Mouse (Mus musculus) neural tube, embryonic 12.5 days (tissue): ENCODE measurements around the gene Poc1a. TPM values are rescaled to one million over a fixed set of nuclear protein-coding genes. Genes with fewer than 3 reads are reported as not detected.

ENCODE experiments used
- ATAC-seq: fragments of 200-750 bp; cut with Nextera tagmentation; 2 replicates; pipeline ENCODE4 v1.8.0; 2017; ENCODE audit warnings: low read depth, mild to moderate bottlenecking, moderate TSS enrichment, moderate library complexity; ENCODE audit not compliant: low FRiP score
- H3K27ac ChIP-seq: fragments of 300-500 bp; sonication (generic); 2 replicates; pipeline ENCODE4 v1.5.1; 2016
- H3K27me3 ChIP-seq: fragments of 300-500 bp; sonication (generic); replicated peaks from 2 replicates; pipeline ENCODE4 v1.6.1; 2016; ENCODE audit warnings: mild to moderate bottlenecking
- H3K36me3 ChIP-seq: fragments of 300-500 bp; sonication (generic); 2 replicates; pipeline ENCODE4 v1.6.1; 2016; ENCODE audit warnings: mild to moderate bottlenecking
- H3K4me1 ChIP-seq: fragments of 300-500 bp; sonication (generic); 2 replicates; pipeline ENCODE4 v1.6.1; 2016
- H3K4me2 ChIP-seq: fragments of 300-500 bp; sonication (generic); replicated peaks from 2 replicates; pipeline ENCODE4 v1.6.1; 2016; ENCODE audit warnings: mild to moderate bottlenecking
- H3K4me3 ChIP-seq: fragments of 300-500 bp; sonication (generic); 2 replicates; pipeline ENCODE4 v1.5.1; 2016
- H3K9ac ChIP-seq: fragments of 300-500 bp; sonication (generic); 2 replicates; pipeline ENCODE4 v1.6.1; 2016; ENCODE audit warnings: mild to moderate bottlenecking
- H3K9me3 ChIP-seq: fragments of 300-500 bp; sonication (generic); 2 replicates; pipeline ENCODE4 v1.6.1; 2016; ENCODE audit warnings: mild to moderate bottlenecking
- WGBS: fragments of 180-500 bp; shearing (Covaris S2); methylation state at CpG from one replicate; pipeline ENCODE4 v1.1.7; 2016; 5-methylcytosine and 5-hydroxymethylcytosine counted together
- polyA plus RNA-seq: library from polyadenylated mRNA; unstranded; fragments of >200 nt; fragmentation: Nextera tagmentation; extraction: Ambion mirVana; gene quantifications from 2 replicates; pipeline ENCODE4 v1.2.1, GENCODE M21; 2016

The Poc1a gene
- polyA plus RNA-seq, 1 experiment from 2014 or later: 17.1 TPM

DNA sequence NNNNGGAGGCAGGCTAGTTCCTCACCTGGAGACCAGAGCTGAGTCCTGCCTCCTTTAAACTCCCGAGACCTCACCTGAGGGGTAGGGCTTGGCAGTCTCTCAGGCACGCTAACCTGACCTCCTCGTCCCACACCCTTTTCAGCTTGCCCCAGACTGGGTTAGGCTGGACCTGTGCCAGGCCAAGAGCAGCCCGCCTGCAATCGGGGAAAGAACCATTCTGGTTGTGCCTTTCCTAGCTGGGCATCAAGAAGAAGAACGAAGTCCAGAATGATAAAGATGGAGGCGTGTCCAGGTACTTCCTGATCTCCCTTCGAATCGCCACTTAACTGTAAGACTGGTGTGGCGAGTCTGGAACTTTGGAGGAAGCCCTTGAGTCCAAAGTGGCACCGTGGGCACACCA is 31.3 kb upstream of the Poc1a start:
- Histone ChIP-seq H3K4me3 (no peak overlapping the region), H3K36me3 (peaks cover 3% of the 10 kb centered on the region; the same call in 1 of the 2 replicates), H3K4me1 (peaks cover 20% of the 10 kb centered on the region), H3K9me3 (no peaks in the 10 kb centered on the region), H3K4me2 (no peak overlapping the region), H3K9ac (no peak overlapping the region), H3K27ac (no peak overlapping the region), H3K27me3 (no peaks in the 10 kb centered on the region)
- ATAC-seq: no peak
- WGBS: 94% methylated on average over 11 of the region's 11 CpGs

DNA sequence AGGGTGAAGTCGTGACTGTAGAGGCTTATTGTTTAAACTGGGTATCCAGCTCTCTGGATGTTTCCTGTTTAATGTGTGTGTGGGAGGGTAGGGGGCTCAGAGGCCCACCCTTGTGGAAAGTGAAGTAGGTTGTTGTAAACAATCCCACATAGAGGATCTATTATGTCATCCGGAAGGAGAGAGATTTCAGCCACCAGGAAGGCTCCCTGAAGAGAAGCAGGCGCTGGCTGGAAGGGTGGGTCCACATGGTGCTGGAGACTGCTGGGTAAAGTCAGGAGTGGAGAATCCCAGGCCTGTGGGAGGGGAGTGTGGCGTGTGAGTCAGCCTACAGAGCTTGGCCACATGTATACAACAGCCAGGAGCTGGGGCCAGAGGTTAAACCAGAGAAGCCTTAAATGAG is 30.6 kb upstream of the Poc1a start:
- ATAC-seq: no peak
- H3K27me3 ChIP-seq: no peaks in the 10 kb centered on the region

DNA sequence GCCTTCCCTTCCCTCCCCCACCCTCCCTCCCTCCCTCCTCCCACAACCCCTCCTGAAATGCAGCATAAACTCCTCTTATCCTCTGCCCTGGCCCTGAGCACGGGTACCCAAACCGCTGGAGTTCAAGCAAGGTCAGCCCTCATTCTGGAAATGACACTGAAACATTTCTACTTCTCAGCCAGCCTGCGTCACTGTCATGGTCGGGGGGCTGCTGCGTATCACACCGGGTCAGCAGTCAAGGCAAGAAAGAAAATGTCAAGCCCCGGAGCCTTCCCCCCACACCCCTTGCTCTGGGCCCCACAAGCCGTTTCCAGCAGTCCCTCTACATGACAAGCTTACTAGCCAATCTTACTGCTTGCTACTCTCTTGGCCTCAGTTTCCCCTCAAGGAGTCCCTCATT is 29.8 kb upstream of the Poc1a start:
- no peaks in the 10 kb centered on the region for H3K36me3 ChIP-seq
- H3K9ac ChIP-seq: no peak overlapping the region
- 79% methylated on average over 8 of the region's 8 CpGs for WGBS
- peaks cover 19% of the 10 kb centered on the region for H3K4me1 ChIP-seq
- no peak for ATAC-seq
- no peaks in the 10 kb centered on the region for H3K27me3 ChIP-seq
- no peaks in the 10 kb centered on the region for H3K9me3 ChIP-seq
- H3K27ac ChIP-seq: no peak overlapping the region
- no peak overlapping the region for H3K4me3 ChIP-seq
- no peak overlapping the region for H3K4me2 ChIP-seq

More for the DNA sequence above, 30.6 kb upstream of the Poc1a start:
- Histone ChIP-seq H3K4me3 (no peak overlapping the region), H3K9me3 (no peaks in the 10 kb centered on the region), H3K27ac (no peak overlapping the region), H3K4me1 (peaks cover 20% of the 10 kb centered on the region), H3K9ac (no peak overlapping the region), H3K36me3 (peaks cover under 1% of the 10 kb centered on the region; the same call in 1 of the 2 replicates), H3K4me2 (no peak overlapping the region)
- 65% methylated on average over 4 of the region's 4 CpGs for whole genome bisulfite sequencing

DNA sequence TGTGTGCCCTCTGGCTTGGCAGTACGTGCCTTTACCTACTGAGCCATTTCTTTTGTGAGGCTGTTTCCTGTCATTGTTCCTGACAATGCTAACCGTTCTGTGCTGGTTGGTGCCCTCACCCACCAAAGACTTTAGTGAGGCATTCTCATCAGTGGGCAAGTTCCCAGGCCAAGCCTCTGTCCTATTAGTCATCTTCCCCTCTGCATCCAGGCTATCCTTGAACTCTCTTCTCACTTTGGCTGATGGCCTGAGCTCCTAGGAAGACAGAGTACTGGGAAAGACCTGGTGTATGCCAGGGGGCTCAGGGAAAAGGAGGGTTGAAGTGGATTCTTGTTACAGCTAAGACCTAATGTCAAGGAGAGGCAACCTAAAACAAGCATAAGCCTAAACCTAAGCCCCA is 26.9 kb upstream of the Poc1a start:
- H3K9ac ChIP-seq: no peak overlapping the region
- H3K36me3 ChIP-seq: no peaks in the 10 kb centered on the region
- no peak overlapping the region for H3K27ac ChIP-seq
- no peak overlapping the region for H3K4me2 ChIP-seq
- no peaks in the 10 kb centered on the region for H3K27me3 ChIP-seq
- no peak for ATAC-seq
- H3K9me3 ChIP-seq: no peaks in the 10 kb centered on the region
- H3K4me1 ChIP-seq: no peaks in the 10 kb centered on the region
- 70% methylated on average over 2 of the region's 2 CpGs for WGBS
- H3K4me3 ChIP-seq: no peak overlapping the region

DNA sequence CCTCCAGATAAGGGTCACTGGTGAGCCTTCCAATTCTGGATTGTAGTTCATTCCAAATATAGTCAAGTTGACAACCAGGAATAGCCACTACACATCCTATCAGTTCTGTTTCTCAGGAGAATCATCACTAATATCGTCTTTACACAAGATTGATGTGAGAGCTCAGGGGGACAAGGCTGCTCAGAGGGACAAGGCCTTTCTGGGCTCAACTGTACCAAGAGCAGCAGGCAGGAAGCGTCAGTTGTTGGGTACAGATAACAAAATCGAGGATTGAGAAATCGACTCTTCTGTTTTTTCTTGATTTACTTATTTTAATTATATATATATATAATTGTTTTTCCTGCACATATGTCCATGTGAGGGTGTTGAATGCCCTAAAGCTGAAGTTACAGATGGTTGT is 22.4 kb upstream of the Poc1a start:
- Histone ChIP-seq H3K4me3 (no peak overlapping the region), H3K9ac (no peak overlapping the region), H3K27ac (no peak overlapping the region), H3K4me1 (no peaks in the 10 kb centered on the region), H3K36me3 (no peaks in the 10 kb centered on the region), H3K4me2 (no peak overlapping the region), H3K27me3 (no peaks in the 10 kb centered on the region), H3K9me3 (no peaks in the 10 kb centered on the region)
- WGBS: 91% methylated on average over 4 of the region's 4 CpGs
- no peak for ATAC-seq

DNA sequence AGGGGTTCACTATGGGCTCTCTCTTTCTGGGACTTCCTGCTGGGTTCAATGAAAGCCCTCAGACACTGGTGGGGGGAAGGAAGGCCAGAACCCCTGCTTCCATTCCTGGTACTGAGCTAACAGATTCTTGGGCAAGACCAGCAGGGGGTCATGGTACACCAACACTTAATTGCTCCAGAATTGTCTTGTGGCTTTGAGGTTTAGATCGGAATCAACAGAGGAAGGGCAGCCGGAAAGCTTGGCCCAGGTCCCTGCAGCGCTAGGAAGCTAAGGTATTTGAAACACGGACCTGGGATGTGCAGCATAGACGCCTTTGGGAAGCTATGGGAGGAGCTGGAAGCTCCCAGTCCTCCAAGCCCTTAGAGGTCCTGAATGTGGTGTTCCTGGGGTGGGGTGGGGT is 21.9 kb upstream of the Poc1a start:
- H3K9ac ChIP-seq: no peak overlapping the region
- no peak overlapping the region for H3K4me2 ChIP-seq
- no peaks in the 10 kb centered on the region for H3K27me3 ChIP-seq
- no peaks in the 10 kb centered on the region for H3K9me3 ChIP-seq
- H3K36me3 ChIP-seq: no peaks in the 10 kb centered on the region
- WGBS: 65% methylated on average over 5 of the region's 5 CpGs
- no peak for ATAC-seq
- H3K4me3 ChIP-seq: no peak overlapping the region
- no peak overlapping the region for H3K27ac ChIP-seq
- H3K4me1 ChIP-seq: no peaks in the 10 kb centered on the region

DNA sequence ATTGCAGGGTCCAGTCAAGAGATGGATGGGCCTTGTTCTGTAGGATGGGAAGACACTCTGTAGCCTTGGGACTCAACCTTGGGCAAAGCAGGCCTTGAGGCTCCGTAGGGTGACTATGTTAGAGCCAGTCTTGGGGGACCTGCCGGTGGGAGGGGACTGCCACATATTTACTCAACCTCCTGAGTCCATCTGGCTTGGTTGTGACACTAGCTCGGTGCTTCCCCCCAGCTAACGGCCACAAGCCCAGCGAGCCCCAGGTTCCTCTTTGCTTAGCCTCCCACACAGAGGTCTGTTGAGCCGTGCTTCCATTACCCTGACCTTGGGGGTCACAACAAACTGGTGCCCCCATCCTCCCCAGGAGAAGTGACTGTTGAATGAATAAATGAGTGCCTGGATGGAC is 19.8 kb upstream of the Poc1a start:
- no peak for ATAC-seq
- WGBS: 88% methylated on average over 6 of the region's 6 CpGs
- Histone ChIP-seq H3K27ac (no peak overlapping the region), H3K9ac (no peak overlapping the region), H3K4me1 (no peaks in the 10 kb centered on the region), H3K36me3 (no peaks in the 10 kb centered on the region), H3K27me3 (no peaks in the 10 kb centered on the region), H3K4me3 (no peak overlapping the region), H3K9me3 (no peaks in the 10 kb centered on the region), H3K4me2 (no peak overlapping the region)

DNA sequence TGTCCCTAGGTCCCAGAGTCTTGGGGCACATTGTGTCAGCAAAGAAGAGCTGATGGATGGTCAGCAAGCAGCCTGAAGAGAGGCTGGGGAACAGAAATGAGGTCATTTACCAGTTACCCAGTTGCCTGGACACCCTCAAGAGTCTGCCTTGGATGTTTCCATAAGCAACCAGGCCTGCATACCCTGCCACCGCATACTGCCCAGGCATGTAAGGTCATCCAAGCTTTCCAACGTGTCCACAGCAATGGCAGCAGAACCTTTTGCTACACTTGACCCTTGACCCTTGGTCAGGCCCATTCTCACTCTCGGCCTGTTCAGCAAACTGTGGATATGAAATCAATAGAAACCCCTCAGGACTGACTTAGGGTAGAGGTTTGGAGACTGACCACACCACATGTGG is 19.4 kb upstream of the Poc1a start:
- Histone ChIP-seq H3K9me3 (no peaks in the 10 kb centered on the region), H3K4me2 (no peak overlapping the region), H3K4me1 (no peaks in the 10 kb centered on the region), H3K4me3 (no peak overlapping the region), H3K27me3 (no peaks in the 10 kb centered on the region), H3K36me3 (no peaks in the 10 kb centered on the region), H3K27ac (no peak overlapping the region), H3K9ac (no peak overlapping the region)
- no peak for ATAC-seq
- WGBS: 74% methylated on average over 3 of the region's 3 CpGs

DNA sequence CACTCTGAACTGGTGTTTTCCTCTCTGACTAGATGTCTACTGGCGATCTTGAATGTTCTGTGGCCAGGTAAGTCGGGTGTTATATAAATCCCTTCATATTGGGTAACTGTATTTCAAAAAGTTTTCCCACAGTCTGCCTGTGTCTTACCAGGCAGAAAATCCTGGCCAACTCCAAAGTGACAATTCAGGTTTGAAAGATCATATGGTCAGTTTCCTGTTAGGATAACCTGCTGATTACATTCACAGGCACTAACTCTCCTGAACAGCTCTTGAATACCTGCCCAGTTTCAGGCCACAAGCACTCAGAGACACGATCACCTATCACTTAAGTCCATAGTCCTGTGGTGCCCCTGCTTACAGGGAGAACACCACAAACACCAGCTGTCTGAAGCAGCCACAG is 18.8 kb upstream of the Poc1a start:
- 83% methylated on average over 3 of the region's 3 CpGs for WGBS

DNA sequence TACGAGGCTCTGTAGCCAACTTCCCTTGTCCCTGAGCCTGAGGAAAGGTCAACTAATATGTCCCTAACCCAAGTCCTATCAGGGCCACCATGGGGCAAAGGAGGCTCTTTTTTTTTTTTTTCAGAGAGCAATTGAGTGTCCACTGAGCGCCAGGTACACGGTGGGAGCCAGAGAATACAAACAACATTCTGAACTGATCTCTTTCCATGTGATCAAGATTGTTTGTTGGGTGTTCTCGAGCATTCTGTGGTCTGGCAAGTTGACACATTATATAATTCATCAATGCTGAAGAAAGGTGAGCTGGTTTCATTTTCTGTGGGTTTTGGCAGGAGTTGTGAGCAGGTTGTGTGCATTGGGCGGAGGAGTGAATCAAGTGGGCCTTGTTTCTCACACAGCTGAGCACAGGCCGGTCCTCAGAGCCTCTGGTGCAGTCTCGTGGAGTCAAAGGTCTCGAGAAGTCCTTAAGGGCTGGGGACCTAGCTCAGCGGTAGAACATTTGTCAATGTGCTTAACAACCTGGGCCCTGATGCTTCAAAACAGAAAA is 17.4 kb upstream of the Poc1a start:
- Histone ChIP-seq H3K36me3 (no peaks in the 10 kb centered on the region), H3K27me3 (no peaks in the 10 kb centered on the region), H3K4me2 (no peak overlapping the region), H3K4me3 (no peak overlapping the region), H3K9me3 (no peaks in the 10 kb centered on the region), H3K27ac (no peak overlapping the region), H3K9ac (no peak overlapping the region), H3K4me1 (peaks cover 6% of the 10 kb centered on the region; the same call in 1 of the 2 replicates)
- 82% methylated on average over 9 of the region's 9 CpGs for WGBS
- ATAC-seq: no peak

More for the DNA sequence above, 18.8 kb upstream of the Poc1a start:
- Histone ChIP-seq H3K27ac (no peak overlapping the region), H3K36me3 (no peaks in the 10 kb centered on the region), H3K9ac (no peak overlapping the region), H3K27me3 (no peaks in the 10 kb centered on the region), H3K4me3 (no peak overlapping the region), H3K4me1 (no peaks in the 10 kb centered on the region), H3K9me3 (no peaks in the 10 kb centered on the region), H3K4me2 (no peak overlapping the region)
- ATAC-seq: no peak

DNA sequence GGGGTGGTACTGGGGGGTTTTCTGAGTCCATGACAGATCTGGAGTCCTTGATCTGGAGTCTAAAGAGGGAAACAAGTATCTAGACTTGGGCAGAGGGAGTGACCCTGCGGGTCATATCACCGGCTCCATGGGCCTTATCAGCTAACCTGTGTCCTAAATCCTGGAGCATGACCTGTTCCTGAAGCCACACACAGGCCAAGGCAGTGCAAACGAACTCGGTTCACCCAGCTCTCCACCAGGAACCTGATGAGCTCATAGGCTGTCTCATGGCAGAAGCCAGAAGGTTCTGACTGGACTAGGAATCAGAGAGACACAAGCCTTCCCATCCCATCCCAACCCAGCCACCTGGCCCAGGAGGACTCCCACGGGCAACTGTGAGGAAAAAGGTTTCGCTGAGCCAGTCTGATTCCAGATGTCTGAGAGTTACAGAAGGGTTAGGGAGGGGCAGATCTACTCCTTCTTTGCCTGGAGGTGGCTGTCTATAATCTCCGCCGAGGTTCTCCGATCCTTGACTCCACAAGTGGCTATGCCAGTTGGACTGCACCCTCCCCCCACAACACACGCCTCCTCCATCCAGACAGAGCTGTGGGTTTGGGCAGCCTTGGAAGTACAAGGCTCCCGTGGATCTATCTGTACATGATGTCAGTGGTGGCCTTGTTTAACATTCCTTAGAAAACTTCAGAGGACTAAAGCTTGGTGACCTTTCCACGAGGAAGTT is 15.3 kb upstream of the Poc1a start:
- no peak overlapping the region for H3K27ac ChIP-seq
- H3K4me2 ChIP-seq: no peak overlapping the region
- H3K9ac ChIP-seq: no peak overlapping the region
- no peaks in the 10 kb centered on the region for H3K27me3 ChIP-seq
- peaks cover 26% of the 10 kb centered on the region for H3K4me1 ChIP-seq
- H3K4me3 ChIP-seq: no peak overlapping the region
- H3K36me3 ChIP-seq: no peaks in the 10 kb centered on the region
- H3K9me3 ChIP-seq: no peaks in the 10 kb centered on the region
- 89% methylated on average over 12 of the region's 12 CpGs for WGBS
- ATAC-seq: no peak

DNA sequence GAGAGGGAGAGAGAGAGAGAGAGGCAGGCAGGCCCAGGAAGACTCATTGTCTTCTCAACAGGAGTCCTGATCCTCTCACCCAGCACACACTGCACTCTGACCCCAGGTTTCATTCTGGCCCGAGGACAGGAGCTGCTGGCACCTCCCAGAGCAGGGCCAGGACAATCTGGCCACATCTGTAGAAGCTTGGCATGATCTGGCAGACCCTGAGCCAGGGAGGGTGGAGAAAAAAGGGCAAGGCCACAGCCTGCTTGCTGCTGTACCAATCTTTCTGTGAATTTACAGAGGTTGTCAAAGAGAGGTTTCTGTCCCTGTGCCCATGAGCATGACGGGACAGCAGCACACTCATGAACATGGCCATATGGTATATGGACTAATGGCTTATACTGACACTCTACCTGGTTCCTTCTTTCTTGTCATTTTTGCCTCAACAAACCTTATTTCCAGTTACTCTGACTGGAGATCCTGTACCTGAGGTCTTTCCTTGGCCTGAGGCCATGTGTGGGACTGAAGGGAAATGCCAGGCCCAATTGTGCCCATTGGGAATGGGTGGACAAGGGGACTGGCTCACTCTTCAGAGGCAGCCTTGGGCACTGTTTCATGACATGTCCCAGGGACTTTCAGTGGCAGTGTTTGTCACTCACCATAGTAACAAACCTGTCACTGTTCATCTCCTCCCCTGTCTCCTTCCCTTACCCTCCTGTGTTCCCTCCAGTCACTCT is 13.8 kb upstream of the Poc1a start:
- Histone ChIP-seq H3K36me3 (no peaks in the 10 kb centered on the region), H3K4me1 (peaks cover 26% of the 10 kb centered on the region), H3K9me3 (no peaks in the 10 kb centered on the region), H3K4me3 (no peak overlapping the region), H3K27ac (no peak overlapping the region), H3K4me2 (no peak overlapping the region), H3K27me3 (no peaks in the 10 kb centered on the region), H3K9ac (no peak overlapping the region)
- ATAC-seq: no peak
- WGBS: 58% methylated on average over 2 of the region's 2 CpGs
